Mouse (Mus musculus) heart, embryonic 13.5 days (tissue): ENCODE measurements around the gene Zbtb16. TPM values are rescaled to one million over a fixed set of nuclear protein-coding genes. Genes with fewer than 3 reads are reported as not detected.

Experiments
- ATAC-seq: fragments of 200-750 bp; cut with Nextera tagmentation; 2 replicates; pipeline ENCODE4 v1.8.0; 2017; ENCODE audit warnings: moderate TSS enrichment; ENCODE audit not compliant: insufficient number of reproducible peaks, low FRiP score, low TSS enrichment; ENCODE audit errors: extremely low read depth
- H3K27ac ChIP-seq: fragments of 300-500 bp; sonication (generic); replicated peaks from 2 replicates; pipeline ENCODE4 v1.5.1; 2015; ENCODE audit warnings: moderate library complexity, mild to moderate bottlenecking, inconsistent platforms
- H3K27me3 ChIP-seq: fragments of 300-500 bp; sonication (generic); replicated peaks from 2 replicates; pipeline ENCODE4 v1.6.1; 2015; ENCODE audit warnings: mild to moderate bottlenecking, inconsistent platforms
- H3K36me3 ChIP-seq: fragments of 300-500 bp; sonication (generic); 2 replicates; pipeline ENCODE4 v1.6.1; 2015; ENCODE audit warnings: mild to moderate bottlenecking, inconsistent platforms
- H3K4me1 ChIP-seq: fragments of 300-500 bp; sonication (generic); 2 replicates; pipeline ENCODE4 v1.6.1; 2015; ENCODE audit warnings: inconsistent platforms
- H3K4me2 ChIP-seq: fragments of 300-500 bp; sonication (generic); 2 replicates; pipeline ENCODE4 v1.6.1; 2015; ENCODE audit warnings: inconsistent platforms, mild to moderate bottlenecking, moderate library complexity
- H3K4me3 ChIP-seq: fragments of 300-500 bp; sonication (generic); 2 replicates; pipeline ENCODE4 v1.5.1; 2015; ENCODE audit warnings: moderate library complexity, mild to moderate bottlenecking, inconsistent platforms
- H3K9ac ChIP-seq: fragments of 300-500 bp; sonication (generic); 2 replicates; pipeline ENCODE4 v1.6.1; 2015; ENCODE audit warnings: inconsistent platforms, mild to moderate bottlenecking, moderate library complexity
- H3K9me3 ChIP-seq: fragments of 300-500 bp; sonication (generic); 2 replicates; pipeline ENCODE4 v1.6.1; 2016; ENCODE audit warnings: inconsistent platforms
- WGBS: fragments of 180-500 bp; shearing (Covaris S2); methylation state at CpG from one replicate; pipeline ENCODE4 v1.1.7; 2015; ENCODE audit warnings: mixed read lengths; 5-methylcytosine and 5-hydroxymethylcytosine counted together
- polyA plus RNA-seq: library from polyadenylated mRNA; unstranded; fragments of >200 nt; fragmentation: Nextera tagmentation; extraction: Ambion mirVana; gene quantifications from 2 replicates; pipeline ENCODE4 v1.2.1, GENCODE M21; 2015

Gene Zbtb16
- polyA plus RNA-seq, 1 experiment from 2014 or later: 1.1 TPM

DNA sequence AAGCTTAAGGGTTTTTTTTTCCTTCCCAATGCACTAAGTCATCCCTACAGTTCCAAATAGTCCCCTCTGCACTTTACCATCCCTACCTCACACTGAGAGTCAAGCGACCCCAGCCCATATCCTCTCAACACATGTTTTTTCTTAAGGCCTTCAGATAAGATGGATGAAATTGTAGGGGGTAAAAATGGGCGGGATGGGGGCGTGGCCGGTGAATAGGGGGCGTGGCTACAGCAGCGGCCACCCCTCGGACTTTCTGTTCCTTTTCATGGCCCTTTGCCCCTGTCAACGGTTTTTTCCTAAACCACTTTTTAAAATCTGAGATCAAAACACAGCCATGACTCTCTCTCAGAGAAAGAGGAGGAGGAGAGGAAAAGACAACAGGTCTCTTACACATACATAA lies 181.3 kb downstream of the Zbtb16 start:
- Histone ChIP-seq H3K4me3 (no peak overlapping the region), H3K9ac (no peak overlapping the region)
- no peak for ATAC-seq

DNA sequence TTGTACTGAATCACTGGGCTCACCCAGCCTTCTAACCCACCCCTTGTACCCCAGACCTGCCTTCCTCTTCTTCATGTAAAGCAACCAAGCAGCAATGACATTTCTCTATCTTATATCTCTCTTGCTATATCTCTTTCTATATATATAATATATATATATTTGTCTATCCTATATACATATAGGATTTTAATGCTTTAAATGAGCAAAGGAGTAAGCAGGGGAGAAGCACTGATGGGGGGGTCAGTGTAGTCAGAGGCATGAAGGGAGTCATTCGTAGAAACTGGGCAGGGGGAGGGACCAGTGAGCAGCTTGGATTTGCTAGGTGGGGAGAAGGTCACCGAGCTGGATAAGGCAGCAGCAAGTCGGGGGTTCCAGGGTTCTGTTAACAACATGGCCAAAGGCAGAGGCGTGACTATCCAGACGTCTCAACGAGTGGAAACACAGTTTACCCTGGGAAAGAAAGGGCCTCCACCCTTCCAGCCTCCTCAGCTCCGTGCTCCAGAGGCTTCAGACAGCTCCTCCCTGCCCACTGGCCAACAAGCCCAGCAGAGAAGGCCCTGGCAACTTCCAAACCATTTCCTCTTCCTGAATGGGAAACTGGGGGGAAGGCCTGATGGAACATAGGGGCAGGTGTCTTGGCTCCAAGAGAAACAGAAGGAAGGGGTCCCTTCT lies 182.5 kb downstream of the Zbtb16 start:
- peaks cover 14% of the 10 kb centered on the region for H3K4me1 ChIP-seq
- no peaks in the 10 kb centered on the region for H3K9me3 ChIP-seq
- H3K4me2 ChIP-seq: no peak overlapping the region
- WGBS: 41% methylated on average over 7 of the region's 7 CpGs
- H3K27ac ChIP-seq: no peak overlapping the region
- ATAC-seq: no peak
- H3K9ac ChIP-seq: no peak overlapping the region
- H3K27me3 ChIP-seq: peaks cover 35% of the 10 kb centered on the region
- H3K36me3 ChIP-seq: no peaks in the 10 kb centered on the region
- no peak overlapping the region for H3K4me3 ChIP-seq

More for the DNA sequence above, 181.3 kb downstream of the Zbtb16 start:
- 0 out of 2 replicates have a peak, but pooled peaks cover 3% of the 10 kb centered on the region for H3K36me3 ChIP-seq
- peaks cover 29% of the 10 kb centered on the region for H3K27me3 ChIP-seq
- H3K4me2 ChIP-seq: no peak overlapping the region
- peaks cover 2% of the 10 kb centered on the region for H3K4me1 ChIP-seq
- H3K27ac ChIP-seq: no peak overlapping the region
- 12% methylated on average over 8 of the region's 8 CpGs for WGBS
- H3K9me3 ChIP-seq: 0 out of 2 replicates have a peak, but pooled peaks cover 6% of the 10 kb centered on the region

- Histone ChIP-seq H3K27ac (no peak overlapping the region), H3K4me3 (no peak overlapping the region), H3K36me3 (no peaks in the 10 kb centered on the region), H3K9ac (no peak overlapping the region), H3K27me3 (peaks cover 37% of the 10 kb centered on the region), H3K4me2 (no peak overlapping the region), H3K9me3 (no peaks in the 10 kb centered on the region), H3K4me1 (peaks cover 19% of the 10 kb centered on the region)
- WGBS: 66% methylated on average over 4 of the region's 4 CpGs
- no peak for ATAC-seq
Measured at GRCm38 (mm10) chr9:48652026-48652425, 184.0 kb downstream of the Zbtb16 start.

DNA sequence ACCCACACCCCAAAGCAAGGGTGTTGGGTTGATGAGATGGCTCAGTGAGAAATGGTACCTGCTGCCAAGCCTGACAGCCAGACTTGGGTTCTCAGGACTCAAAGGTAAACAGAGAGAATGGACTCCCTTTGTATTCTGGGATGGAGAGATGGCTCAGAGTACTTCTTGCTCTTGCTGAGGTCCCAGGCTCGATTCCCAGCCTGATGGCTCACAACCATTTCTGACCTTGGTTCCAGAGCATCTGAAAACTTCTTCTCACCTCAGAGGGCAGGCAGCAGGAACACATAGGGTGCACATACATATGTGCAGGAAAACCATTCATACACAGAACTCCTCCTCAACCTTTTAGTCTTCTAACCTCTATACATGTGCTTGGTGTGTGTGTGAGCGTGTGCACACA lies 185.2 kb downstream of the Zbtb16 start:
- WGBS: 80% methylated on average over 2 of the region's 2 CpGs
- Histone ChIP-seq H3K36me3 (no peaks in the 10 kb centered on the region), H3K4me1 (peaks cover 19% of the 10 kb centered on the region), H3K4me3 (no peak overlapping the region), H3K27ac (no peak overlapping the region), H3K9me3 (no peaks in the 10 kb centered on the region), H3K9ac (no peak overlapping the region), H3K27me3 (peaks cover 39% of the 10 kb centered on the region), H3K4me2 (no peak overlapping the region)
- no peak for ATAC-seq

GRCm38 (mm10) chr9:48649851-48650685 lies 186.0 kb downstream of the Zbtb16 start:
- Histone ChIP-seq H3K36me3 (no peaks in the 10 kb centered on the region), H3K4me2 (peak overlapping the region; percentile 73), H3K4me3 (no peak overlapping the region), H3K9me3 (no peaks in the 10 kb centered on the region), H3K27ac (no peak overlapping the region), H3K27me3 (peaks cover 37% of the 10 kb centered on the region), H3K9ac (peak overlapping the region; percentile 71; the same call in 1 of the 2 replicates), H3K4me1 (peaks cover 19% of the 10 kb centered on the region)
- 50% methylated on average over 17 of the region's 17 CpGs for WGBS
- no peak; the same call in 1 of the 2 replicates for ATAC-seq

DNA sequence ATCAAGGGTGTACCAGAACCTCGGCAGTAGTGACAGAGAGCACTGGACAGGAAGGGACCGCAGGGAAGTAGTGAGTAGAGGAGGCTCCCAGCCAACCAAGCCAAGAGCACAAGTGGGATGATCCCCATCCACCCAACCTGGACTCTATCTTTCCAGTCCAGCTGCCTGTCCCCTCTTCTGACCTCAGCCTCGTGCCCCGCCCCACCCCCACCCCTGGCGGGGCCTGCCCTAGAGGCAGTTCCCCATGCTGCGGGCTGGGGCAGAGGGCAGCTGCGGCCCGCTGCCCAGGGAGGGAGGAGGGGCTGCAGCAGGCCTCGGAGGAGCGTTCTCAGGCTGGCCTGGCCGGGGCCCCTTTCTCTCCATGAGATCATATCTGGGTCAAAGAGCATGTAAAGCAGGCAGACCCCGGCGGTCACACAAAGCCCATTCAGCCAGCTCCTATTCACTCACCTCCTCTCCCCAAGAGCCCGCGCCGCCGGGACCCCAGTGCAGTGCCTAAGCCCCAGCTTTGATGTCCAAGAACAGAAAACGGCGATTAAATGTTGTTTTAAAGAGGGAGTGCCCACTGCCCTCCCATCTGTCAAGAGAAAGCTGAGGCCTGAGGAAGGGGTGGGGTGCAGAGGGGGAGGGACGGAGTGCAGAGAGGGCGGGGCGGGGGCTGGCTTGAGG lies 186.8 kb downstream of the Zbtb16 start:
- peak overlapping the region; percentile 71 for H3K9ac ChIP-seq
- WGBS: 5% methylated on average over 22 of the region's 22 CpGs
- H3K36me3 ChIP-seq: no peaks in the 10 kb centered on the region
- peaks cover 4% of the 10 kb centered on the region; the same call in 1 of the 2 replicates for H3K9me3 ChIP-seq
- peak overlapping the region; percentile 73 for H3K4me2 ChIP-seq
- no peak overlapping the region for H3K27ac ChIP-seq
- peaks cover 19% of the 10 kb centered on the region for H3K4me1 ChIP-seq
- peaks cover 37% of the 10 kb centered on the region for H3K27me3 ChIP-seq
- ATAC-seq: peak; percentile 38; the same call in 1 of the 2 replicates
- H3K4me3 ChIP-seq: peak overlapping the region; percentile 46

DNA sequence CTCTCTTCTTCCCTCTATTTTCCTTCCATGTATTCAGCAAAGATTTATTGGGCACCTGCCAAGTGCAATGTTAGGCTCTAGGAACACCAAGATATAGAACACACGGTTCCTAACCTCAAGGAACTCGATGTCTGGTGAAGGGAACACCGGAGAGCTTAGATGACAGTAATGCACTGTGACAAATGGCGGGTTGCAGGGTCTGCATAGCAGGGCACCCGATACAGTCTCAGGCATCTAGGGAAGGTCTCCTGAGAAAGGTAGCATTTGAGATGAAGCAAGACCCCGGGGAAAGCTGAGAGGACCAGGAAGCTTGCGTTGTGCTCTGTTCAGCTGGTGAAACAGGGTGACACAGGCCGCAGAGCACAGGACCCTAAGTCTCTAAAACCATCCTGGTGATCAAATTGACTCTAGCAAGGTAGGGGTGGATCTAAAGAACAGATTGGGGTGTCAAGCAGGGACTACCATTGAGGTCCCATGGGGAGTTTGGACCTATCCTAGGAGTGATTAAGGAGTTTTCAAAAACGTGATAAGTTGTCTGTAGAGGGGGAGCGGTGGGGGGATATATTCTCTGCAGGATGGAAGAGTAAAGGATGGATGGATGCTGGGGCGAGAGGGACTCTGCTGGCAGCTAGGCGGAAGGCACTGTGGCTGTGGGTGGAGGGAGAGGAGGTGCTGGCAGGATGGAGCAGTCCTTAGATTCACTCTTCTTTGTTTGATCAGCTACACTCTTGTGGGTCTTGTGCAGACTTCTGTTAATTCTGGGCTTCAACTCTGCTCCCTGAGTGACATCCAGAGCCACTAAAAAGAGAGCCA lies 187.5 kb downstream of the Zbtb16 start:
- Histone ChIP-seq H3K36me3 (no peaks in the 10 kb centered on the region), H3K4me3 (peak overlapping the region; percentile 46)
- WGBS: 52% methylated on average over 12 of the region's 12 CpGs

DNA sequence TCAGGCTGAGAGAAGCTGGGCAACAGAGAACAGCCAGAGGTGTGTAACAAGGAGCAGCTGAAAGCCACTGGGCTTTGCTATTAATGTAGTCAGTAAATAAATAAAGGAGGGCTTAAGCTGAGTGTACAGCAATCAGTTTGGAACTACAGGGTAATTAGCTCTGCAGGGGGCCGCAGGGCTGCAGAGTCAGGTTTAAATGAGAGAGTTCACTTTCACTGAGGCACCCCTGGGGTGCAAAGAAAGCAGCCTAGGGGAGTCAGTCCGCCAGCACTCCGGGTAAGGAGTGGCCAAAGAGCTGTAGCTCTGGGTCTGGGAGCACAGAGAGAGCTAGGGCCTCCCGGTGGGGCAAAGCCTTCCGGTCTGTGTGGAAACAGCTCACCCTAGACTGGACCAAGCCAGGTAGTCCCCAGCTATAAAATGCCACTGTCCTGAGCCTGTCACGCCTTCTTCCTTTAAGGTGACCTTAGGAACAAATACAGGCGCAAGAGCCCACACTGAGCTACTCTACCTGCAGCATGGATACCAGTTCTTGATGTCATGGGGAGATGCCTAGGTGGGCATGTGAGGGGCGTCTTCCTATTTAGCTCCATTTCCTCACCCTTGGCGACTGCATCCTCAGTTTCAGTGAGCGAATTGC lies 188.3 kb downstream of the Zbtb16 start:
- H3K27ac ChIP-seq: no peak overlapping the region
- peaks cover 37% of the 10 kb centered on the region for H3K27me3 ChIP-seq
- no peaks in the 10 kb centered on the region for H3K36me3 ChIP-seq
- peaks cover 19% of the 10 kb centered on the region for H3K4me1 ChIP-seq
- peaks cover 5% of the 10 kb centered on the region; the same call in 1 of the 2 replicates for H3K9me3 ChIP-seq
- no peak for ATAC-seq
- H3K4me2 ChIP-seq: no peak overlapping the region
- 48% methylated on average over 10 of the region's 10 CpGs for WGBS
- H3K4me3 ChIP-seq: no peak overlapping the region
- H3K9ac ChIP-seq: peak overlapping the region; percentile 47; the same call in 1 of the 2 replicates

More for the DNA sequence above, 187.5 kb downstream of the Zbtb16 start:
- Histone ChIP-seq H3K27ac (no peak overlapping the region), H3K4me1 (peaks cover 19% of the 10 kb centered on the region), H3K9ac (no peak overlapping the region), H3K4me2 (peak overlapping the region; percentile 73), H3K9me3 (peaks cover 5% of the 10 kb centered on the region; the same call in 1 of the 2 replicates), H3K27me3 (peaks cover 37% of the 10 kb centered on the region)
- no peak for ATAC-seq

DNA sequence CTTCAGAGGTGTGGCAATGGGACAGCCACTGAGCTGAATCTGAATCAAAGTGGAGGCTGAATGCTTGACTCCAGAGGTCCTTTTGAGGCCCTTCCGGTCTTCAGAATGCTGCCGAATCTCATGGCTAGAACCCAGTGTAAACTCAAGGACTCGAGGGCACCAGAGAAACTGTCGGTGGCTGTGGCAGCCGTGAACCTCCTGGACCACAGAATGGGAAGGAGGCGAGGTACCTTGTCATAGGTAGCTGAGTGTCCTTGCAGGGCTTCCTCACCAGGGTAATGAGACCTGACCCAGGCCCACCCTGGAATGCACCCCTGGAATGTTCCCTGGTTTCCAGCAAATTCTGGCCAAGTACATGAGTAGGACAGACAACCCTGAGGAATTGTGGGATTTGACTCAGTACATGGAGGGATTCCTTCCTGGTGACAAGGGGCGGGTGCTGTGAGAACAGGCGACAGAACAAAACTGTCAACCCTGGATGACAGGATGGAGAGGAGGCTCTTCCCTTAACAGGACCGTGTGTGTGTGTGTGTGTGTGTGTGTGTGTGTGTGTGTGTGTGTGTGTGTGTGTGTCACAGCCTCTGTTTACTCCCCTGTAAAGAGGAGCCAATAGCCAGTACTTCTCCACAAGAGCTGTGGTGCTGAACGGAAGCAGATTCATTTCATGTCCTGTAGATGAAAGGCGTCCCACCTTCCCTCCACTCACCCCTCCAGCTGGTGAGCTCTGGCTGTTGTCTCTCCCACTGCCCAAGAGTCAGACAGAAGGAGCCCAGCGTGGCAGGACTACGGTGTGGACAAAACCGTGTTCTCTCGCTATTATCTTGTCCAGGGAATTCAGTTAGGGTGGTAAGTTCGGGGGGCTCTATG lies 189.0 kb downstream of the Zbtb16 start:
- no peak overlapping the region for H3K27ac ChIP-seq
- 50% methylated on average over 16 of the region's 16 CpGs for WGBS
- H3K4me2 ChIP-seq: no peak overlapping the region
- H3K9me3 ChIP-seq: peaks cover 5% of the 10 kb centered on the region; the same call in 1 of the 2 replicates
- no peaks in the 10 kb centered on the region for H3K36me3 ChIP-seq
- no peak overlapping the region for H3K4me3 ChIP-seq
- ATAC-seq: no peak
- no peak overlapping the region for H3K9ac ChIP-seq
- H3K27me3 ChIP-seq: peaks cover 37% of the 10 kb centered on the region
- peaks cover 19% of the 10 kb centered on the region for H3K4me1 ChIP-seq
